Mouse (Mus musculus) brain, embryonic 14.5 days (tissue): ENCODE measurements around the gene Sbpl. TPM values are rescaled to one million over a fixed set of nuclear protein-coding genes. Genes with fewer than 3 reads are reported as not detected.
"Not testable (repeated sequence)": the region's sequence is repeated elsewhere in the genome, so short reads cannot be mapped to it uniquely, and the experiment has no call there.

ENCODE experiments used
- DNase-seq: peaks from one replicate; pipeline ENCODE4 v3.0.0-alpha.2; 2011; ENCODE audit warnings: low read depth
- CTCF ChIP-seq: fragments of 200-500 bp; IDR thresholded peaks from 2 replicates; pipeline ENCODE4 v1.5.1; 2012; ENCODE audit warnings: inconsistent platforms, mild to moderate bottlenecking, moderate library complexity, borderline replicate concordance; ENCODE audit not compliant: insufficient read depth, insufficient read length; ENCODE audit errors: extremely low read depth
- POLR2A ChIP-seq: fragments of 200-500 bp; IDR thresholded peaks from 2 replicates; pipeline ENCODE4 v1.6.1; 2012; ENCODE audit warnings: mild to moderate bottlenecking, inconsistent platforms, borderline replicate concordance; ENCODE audit not compliant: poor library complexity, insufficient read depth, insufficient read length, severe bottlenecking; ENCODE audit errors: extremely low read depth
- polyA plus RNA-seq: library from polyadenylated mRNA; depleted of rRNA; stranded (reverse); fragments of >200 nt; gene quantifications from 2 replicates; pipeline ENCODE4 v1.2.3, GENCODE M21; 2012; rRNA removed

Sbpl gene
- polyA plus RNA-seq, 1 experiment = not detected

- DNase-seq = no peak
- TF ChIP-seq POLR2A = no peak
- TF ChIP-seq CTCF = no peak
These were observed 6.0 kb downstream of the Sbpl start for GRCm38 (mm10) chr17:23949068-23949467.

DNA sequence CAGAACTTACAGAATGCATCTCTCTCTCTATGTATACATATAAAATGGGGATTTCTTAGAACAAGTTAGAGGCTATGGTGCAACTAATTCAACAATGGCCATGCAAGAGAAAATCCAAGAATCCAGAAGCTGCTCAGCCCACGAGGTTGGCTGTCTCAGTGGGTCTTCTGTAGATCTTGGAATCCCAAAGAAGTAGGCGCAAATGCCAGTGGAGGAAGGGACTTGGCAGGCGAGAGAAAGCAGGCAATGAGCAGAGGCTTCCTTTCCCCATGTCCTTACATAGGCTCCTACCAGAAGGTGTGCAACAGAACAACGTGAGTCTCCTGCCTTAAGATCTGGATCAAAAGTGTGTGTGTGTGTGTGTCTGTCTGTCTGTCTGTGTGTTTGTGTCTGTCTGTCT, 7.6 kb downstream of the Sbpl start:
- DNase-seq = not testable (repeated sequence)

DNA sequence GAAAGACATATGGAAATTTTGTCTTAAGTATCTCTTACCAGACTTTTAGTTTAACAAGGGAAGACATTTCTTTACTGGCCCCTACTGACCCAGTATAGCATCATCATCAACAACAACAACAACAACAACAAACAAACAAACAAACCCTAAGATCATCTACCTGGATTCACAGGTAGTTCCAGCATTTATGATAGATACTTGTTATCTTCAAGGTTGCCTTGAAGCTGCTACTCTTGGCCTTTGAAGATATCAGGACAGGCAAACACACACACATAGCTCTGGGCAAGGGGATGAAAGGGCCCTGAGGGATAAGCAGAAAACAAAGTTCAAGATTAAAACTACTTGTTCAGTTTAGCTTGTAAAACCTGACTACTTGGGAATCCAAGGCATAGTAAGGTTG, 13.7 kb downstream of the Sbpl start, which contains the start of gene Sbp:
TSS of gene Sbp (plus strand) at position 301 of the 400 bp plus-strand sequence.
- no peak for DNase-seq
- TF ChIP-seq POLR2A = no peak
- no peak for TF ChIP-seq CTCF

- DNase-seq = no peak
- TF ChIP-seq CTCF = no peak
- no peak for TF ChIP-seq POLR2A
These were observed 23.9 kb downstream of the Sbpl start for GRCm38 (mm10) chr17:23931157-23931556.

DNA sequence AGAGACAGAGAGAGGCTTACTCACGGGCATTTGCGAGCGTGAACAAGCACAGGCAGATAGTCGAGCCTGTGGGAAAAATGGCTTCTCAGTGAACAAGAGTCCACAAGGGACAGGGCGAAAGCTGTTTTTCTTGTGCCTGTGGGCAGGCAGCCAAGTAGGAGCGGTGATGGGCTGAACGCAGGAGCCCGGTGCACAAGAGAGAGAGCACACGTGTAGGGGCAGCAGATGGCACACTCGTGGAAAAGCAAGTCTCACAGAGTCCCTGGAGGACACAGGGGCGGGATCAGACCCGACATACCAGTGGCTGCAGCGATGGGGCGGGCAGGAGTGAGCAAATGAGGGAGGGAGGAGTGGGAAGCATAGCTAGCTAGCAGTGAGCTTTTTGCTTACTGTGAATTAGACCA, 30.0 kb downstream of the Sbpl start:
- TF ChIP-seq CTCF (no peak), POLR2A (0 out of 2 replicates have a peak, but pooled peaks have one; percentile 9)
- peak; percentile 88 for DNase-seq

DNA sequence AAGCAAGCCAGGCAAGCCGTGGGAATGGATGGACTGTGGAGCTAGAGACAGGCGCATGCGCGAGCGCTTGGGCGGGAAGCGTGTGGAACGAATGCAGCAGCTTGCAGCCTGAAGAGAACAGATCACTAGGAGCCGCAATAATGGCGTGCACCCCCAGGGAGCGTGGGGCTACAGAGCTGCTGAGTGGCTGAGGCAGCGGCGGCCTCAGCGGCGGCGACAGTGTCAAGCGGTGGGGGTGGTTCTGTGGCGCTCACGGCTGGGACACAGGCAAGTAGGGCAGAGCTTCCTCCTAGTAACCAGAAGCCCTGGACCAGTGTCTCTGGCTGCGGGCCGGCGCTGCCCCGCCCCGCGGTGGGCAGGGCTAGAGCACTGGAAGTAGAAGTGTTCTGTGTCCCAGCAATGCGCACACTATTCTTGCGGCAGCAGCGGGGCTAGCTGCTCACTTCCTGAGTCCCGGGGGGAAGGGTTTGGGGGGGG, 30.5 kb downstream of the Sbpl start:
- peak; percentile 97 for DNase-seq
- TF ChIP-seq CTCF (no peak), POLR2A (peak; percentile 26; the same call in 1 of the 2 replicates)

GRCm38 (mm10) chr17:23917158-23917557, 37.9 kb downstream of the Sbpl start, which contains the start of gene Dcpp3:
Gene Dcpp3 (plus strand): TSS chr17:23917458.
- not testable (repeated sequence) for DNase-seq

Other genes starting within 250 kb of the Sbpl start
- gene 1520401A03Rik, start 232.5 kb downstream of the Sbpl start, polyA plus RNA-seq = 0.14 and 0.28 TPM in 2 replicates
- gene Pkmyt1, start 228.9 kb downstream of the Sbpl start, polyA plus RNA-seq = 24.4 and 47.9 TPM in 2 replicates
- gene Paqr4, start 214.4 kb downstream of the Sbpl start, polyA plus RNA-seq = 33.3 and 41.0 TPM in 2 replicates
- gene Kremen2, start 209.4 kb downstream of the Sbpl start, polyA plus RNA-seq = 2.8 and 3.7 TPM in 2 replicates
- gene Flywch1, start 183.7 kb downstream of the Sbpl start, polyA plus RNA-seq = 110 and 150 TPM in 2 replicates
- gene Flywch2, start 169.2 kb downstream of the Sbpl start, polyA plus RNA-seq = 54.6 and 59.4 TPM in 2 replicates
- gene Srrm2, start 164.7 kb downstream of the Sbpl start, polyA plus RNA-seq = 749 and 826 TPM in 2 replicates
- 824 and 1,130 TPM in 2 replicates for gene Elob, start 126.1 kb downstream of the Sbpl start, polyA plus RNA-seq
- gene Prss33, start 119.2 kb downstream of the Sbpl start, polyA plus RNA-seq = 0.38 and 0.54 TPM in 2 replicates
- gene Prss32, start 111.4 kb downstream of the Sbpl start, polyA plus RNA-seq = 0.04 and 0.24 TPM in 2 replicates
- 1.3 and 2.1 TPM in 2 replicates for gene Prss41, start 111.1 kb downstream of the Sbpl start, polyA plus RNA-seq
- not detected in 2 replicates for gene Prss21, start 87.2 kb downstream of the Sbpl start, polyA plus RNA-seq
- gene Dcpp1, start 74.4 kb downstream of the Sbpl start, polyA plus RNA-seq = not detected in 2 replicates
- gene Dcpp2, start 74.4 kb downstream of the Sbpl start, polyA plus RNA-seq = not detected in 2 replicates
- gene Dcpp3, start 37.8 kb downstream of the Sbpl start, polyA plus RNA-seq = not detected in 2 replicates
- gene Sbp, start 13.6 kb downstream of the Sbpl start, polyA plus RNA-seq = not detected in 2 replicates
- 0.05 and 0.15 TPM in 2 replicates for gene Prss30, start 25.3 kb upstream of the Sbpl start, polyA plus RNA-seq
- 0.11 TPM in 1 of 2 replicates, not detected in the other for gene Prss22, start 42.8 kb upstream of the Sbpl start, polyA plus RNA-seq
- gene Prss27, start 82.9 kb upstream of the Sbpl start, polyA plus RNA-seq = 0.10 TPM in 1 of 2 replicates, not detected in the other
- 71.1 and 87.6 TPM in 2 replicates for gene Kctd5, start 118.2 kb upstream of the Sbpl start, polyA plus RNA-seq
- gene Pdpk1, start 195.7 kb upstream of the Sbpl start, polyA plus RNA-seq = 28.2 and 37.3 TPM in 2 replicates
- gene Amdhd2, start 208.5 kb upstream of the Sbpl start, polyA plus RNA-seq = 37.2 and 40.7 TPM in 2 replicates
- gene Atp6v0c, start 214.4 kb upstream of the Sbpl start, polyA plus RNA-seq = 1,361 and 1,487 TPM in 2 replicates